Mouse (Mus musculus) liver, postnatal 0 days (tissue): ENCODE data around the gene Ttc23. TPM values are rescaled to one million over a fixed set of nuclear protein-coding genes. Genes with fewer than 3 reads are reported as not detected.
A peak's percentile ranks its signal among the peaks of the same experiment; 100 is the strongest.

Experiments used
- ATAC-seq: fragments of 200-750 bp; cut with Nextera tagmentation; 2 replicates; pipeline ENCODE4 v1.8.0; 2017; ENCODE audit warnings: mild to moderate bottlenecking, moderate library complexity
- DNase-seq: peaks from one replicate; pipeline ENCODE4 v3.0.0-alpha.2; 2016
- H3K27ac ChIP-seq: fragments of 300-500 bp; sonication (generic); 2 replicates; pipeline ENCODE4 v1.5.1; 2014; ENCODE audit warnings: antibody characterized with exemption, moderate library complexity, mild to moderate bottlenecking, low read depth
- H3K27me3 ChIP-seq: fragments of 300-500 bp; sonication (generic); 2 replicates; pipeline ENCODE4 v1.6.1; 2014; ENCODE audit warnings: low read length, control low read depth, mixed read lengths; ENCODE audit not compliant: insufficient read depth
- H3K36me3 ChIP-seq: fragments of 300-500 bp; sonication (generic); replicated peaks from 2 replicates; pipeline ENCODE4 v1.6.1; 2014; ENCODE audit warnings: mild to moderate bottlenecking, control low read depth, low read length, moderate library complexity, mixed read lengths; ENCODE audit not compliant: insufficient read depth
- H3K4me1 ChIP-seq: fragments of 300-500 bp; sonication (generic); 2 replicates; pipeline ENCODE4 v1.6.1; 2014; ENCODE audit warnings: antibody characterized with exemption, mild to moderate bottlenecking, control low read depth; ENCODE audit not compliant: insufficient read depth
- H3K4me2 ChIP-seq: fragments of 300-500 bp; sonication (generic); 2 replicates; pipeline ENCODE4 v1.6.1; 2014; ENCODE audit warnings: low read depth, mild to moderate bottlenecking, low read length, moderate library complexity, mixed read lengths
- H3K4me3 ChIP-seq: fragments of 300-500 bp; sonication (generic); 2 replicates; pipeline ENCODE4 v1.5.1; 2014; ENCODE audit warnings: low read depth, low read length
- H3K9ac ChIP-seq: fragments of 300-500 bp; sonication (generic); replicated peaks from 2 replicates; pipeline ENCODE4 v1.6.1; 2014; ENCODE audit warnings: mild to moderate bottlenecking, moderate library complexity
- H3K9me3 ChIP-seq: fragments of 300-500 bp; sonication (generic); 2 replicates; pipeline ENCODE4 v1.6.1; 2016; ENCODE audit warnings: mild to moderate bottlenecking, control low read depth, low read length, mixed read lengths
- CTCF ChIP-seq: sonication (generic); IDR thresholded peaks from 2 replicates; pipeline ENCODE4 v1.5.1; 2016; ENCODE audit warnings: antibody characterized with exemption, low read depth
- EP300 ChIP-seq: IDR thresholded peaks from 2 replicates; pipeline ENCODE4 v1.6.1; 2016; ENCODE audit warnings: antibody characterized with exemption, low read depth, mild to moderate bottlenecking
- WGBS: fragments of 180-500 bp; shearing (Covaris S2); extraction: QIAGEN DNeasy Blood & Tissue Kit; methylation state at CpG from one replicate; pipeline ENCODE4 v1.1.7; 2014; ENCODE audit not compliant: insufficient replicate concordance; 5-methylcytosine and 5-hydroxymethylcytosine counted together
- polyA plus RNA-seq: library from polyadenylated mRNA; unstranded; fragments of >200 nt; fragmentation: Nextera tagmentation; extraction: Ambion mirVana; gene quantifications from 2 replicates; pipeline ENCODE4 v1.2.1, GENCODE M21; 2015

Ttc23 gene
- polyA plus RNA-seq, 1 experiment from 2014 or later = 8.4 TPM

DNA sequence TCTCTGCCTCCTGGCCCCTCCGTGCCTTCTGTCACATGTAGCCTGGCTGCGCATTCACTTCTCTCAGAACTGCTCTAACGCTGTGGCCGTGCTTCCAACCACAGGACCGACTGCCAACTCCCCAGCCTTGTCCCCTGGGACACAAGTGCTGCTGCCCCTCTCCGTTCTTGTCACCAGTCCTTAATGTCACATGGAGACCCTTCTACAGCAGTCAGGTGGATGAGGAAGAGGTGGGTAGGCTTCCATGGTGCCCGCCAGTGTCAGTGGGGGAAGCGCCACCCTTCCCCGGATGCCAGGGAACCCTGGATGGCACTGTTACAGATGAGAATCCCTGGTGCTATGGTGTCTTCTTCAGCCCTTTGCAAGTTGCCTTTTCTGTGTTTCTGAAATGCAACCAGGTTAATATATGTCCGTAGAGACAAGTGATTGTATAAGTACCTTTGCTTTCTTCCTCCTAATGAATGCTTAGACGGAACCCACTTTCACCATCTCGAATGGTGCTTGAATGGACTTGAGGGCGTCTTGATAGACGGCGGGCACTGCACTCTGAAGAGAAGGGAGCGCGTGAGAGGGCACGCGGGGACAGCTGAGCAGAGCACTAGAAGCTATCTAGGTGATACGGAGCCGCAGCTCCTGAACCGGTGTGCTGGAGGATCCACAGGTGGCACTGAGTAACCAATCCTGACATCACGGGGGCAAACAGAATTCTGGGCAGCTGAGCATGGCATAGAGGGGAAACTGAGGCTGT lies 45.8 kb downstream of the Ttc23 start:
- no peak overlapping the region for H3K4me2 ChIP-seq
- H3K27me3 ChIP-seq = no peaks in the 10 kb centered on the region
- no peak for ATAC-seq
- H3K9ac ChIP-seq = no peak overlapping the region
- no peak for TF ChIP-seq CTCF
- TF ChIP-seq EP300 = no peak
- H3K9me3 ChIP-seq = no peaks in the 10 kb centered on the region
- DNase-seq = no peak
- no peak overlapping the region for H3K27ac ChIP-seq
- H3K4me1 ChIP-seq = no peaks in the 10 kb centered on the region
- H3K4me3 ChIP-seq = no peak overlapping the region
- no peaks in the 10 kb centered on the region for H3K36me3 ChIP-seq
- WGBS = 85% methylated on average over 23 of the region's 23 CpGs

DNA sequence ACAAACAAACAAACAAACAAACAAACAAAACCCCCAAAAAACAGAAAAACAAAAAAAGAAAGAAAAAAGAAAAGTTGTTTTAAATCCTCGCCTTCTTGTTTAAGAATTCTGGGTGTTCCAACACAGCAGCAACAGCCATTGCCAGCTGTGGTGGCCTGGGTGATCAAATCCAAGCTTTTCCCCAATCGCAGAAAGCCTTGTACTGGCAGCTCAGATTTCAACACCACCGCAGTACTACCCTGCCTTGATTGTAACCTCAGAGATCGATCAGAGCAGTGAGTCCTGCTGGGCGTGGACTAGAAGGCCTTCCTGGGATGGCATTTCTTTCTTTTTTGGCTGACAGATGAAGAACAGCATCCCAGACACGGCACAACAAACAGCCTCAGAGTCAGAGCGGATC lies 48.7 kb downstream of the Ttc23 start:
- Histone ChIP-seq H3K4me2 (no peak overlapping the region), H3K4me1 (no peaks in the 10 kb centered on the region), H3K27ac (no peak overlapping the region), H3K4me3 (no peak overlapping the region), H3K9me3 (no peaks in the 10 kb centered on the region), H3K36me3 (no peaks in the 10 kb centered on the region; the same call in 1 of the 2 replicates), H3K27me3 (no peaks in the 10 kb centered on the region), H3K9ac (no peak overlapping the region)
- no peak for DNase-seq
- 65% methylated on average over 7 of the region's 7 CpGs for WGBS
- no peak for ATAC-seq
- TF ChIP-seq CTCF (no peak), EP300 (no peak)

DNA sequence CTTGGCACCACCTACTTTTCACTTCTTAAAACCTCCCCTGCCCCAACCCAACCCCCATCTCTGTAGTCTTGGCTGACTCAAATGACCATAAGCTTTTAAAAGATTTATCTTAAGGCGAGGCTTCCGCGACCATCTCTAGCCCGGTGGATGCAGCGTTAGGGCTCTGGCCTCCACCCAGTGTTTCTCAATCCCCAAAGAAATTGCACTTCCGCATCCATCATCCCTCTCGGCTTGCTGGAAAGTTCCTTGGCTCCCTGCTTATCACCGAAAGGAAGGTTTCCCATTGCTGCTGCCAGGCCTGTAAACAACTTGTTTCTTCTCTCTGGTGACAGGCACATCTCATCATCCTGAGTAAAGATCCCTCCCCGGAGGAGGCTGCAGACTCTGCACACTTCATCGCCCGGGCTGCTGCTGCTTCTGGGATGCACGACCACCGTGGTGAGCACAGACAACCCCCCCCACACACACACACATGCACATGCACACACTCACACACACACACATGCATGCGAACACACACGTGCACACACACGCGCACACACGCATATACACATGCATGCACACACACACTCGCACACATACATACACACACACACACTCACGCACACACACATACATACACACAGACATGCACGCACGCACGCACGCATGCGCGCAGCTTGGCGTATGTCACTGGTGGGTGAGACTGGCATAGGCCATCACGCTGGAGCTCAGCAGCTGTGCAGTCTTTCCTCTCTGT lies 50.9 kb downstream of the Ttc23 start:
- Histone ChIP-seq H3K4me2 (no peak overlapping the region), H3K27me3 (no peaks in the 10 kb centered on the region), H3K9me3 (no peaks in the 10 kb centered on the region), H3K27ac (no peak overlapping the region), H3K36me3 (no peaks in the 10 kb centered on the region; the same call in 1 of the 2 replicates), H3K4me1 (no peaks in the 10 kb centered on the region), H3K4me3 (no peak overlapping the region), H3K9ac (no peak overlapping the region)
- DNase-seq (no peak), ATAC-seq (no peak)
- TF ChIP-seq CTCF (no peak), EP300 (no peak)
- 85% methylated on average over 28 of the region's 28 CpGs for WGBS

DNA sequence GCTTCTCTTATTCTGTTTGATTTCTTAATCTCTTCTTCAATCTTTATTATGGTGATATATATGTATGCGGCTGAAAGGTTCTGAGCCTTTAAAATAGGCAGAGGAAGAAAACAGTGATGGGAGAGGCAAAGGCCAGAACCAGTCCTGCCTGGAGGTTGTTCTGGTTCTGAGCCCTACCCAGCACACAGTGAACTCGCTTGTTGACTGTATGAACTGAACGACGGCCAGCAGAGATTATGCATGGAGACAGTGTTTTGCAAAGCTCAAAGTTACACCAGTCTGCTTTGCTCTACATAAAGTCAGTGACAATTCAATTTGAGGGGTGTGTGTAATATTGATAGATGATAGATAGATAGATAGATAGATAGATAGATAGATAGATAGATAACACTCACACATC lies 52.1 kb downstream of the Ttc23 start:
- TF ChIP-seq EP300 = no peak
- TF ChIP-seq CTCF = no peak
- DNase-seq = no peak
- Histone ChIP-seq H3K36me3 (no peaks in the 10 kb centered on the region; the same call in 1 of the 2 replicates), H3K4me3 (no peak overlapping the region), H3K9me3 (no peaks in the 10 kb centered on the region), H3K4me1 (no peaks in the 10 kb centered on the region), H3K27me3 (no peaks in the 10 kb centered on the region), H3K9ac (no peak overlapping the region), H3K4me2 (no peak overlapping the region), H3K27ac (no peak overlapping the region)
- WGBS = 84% methylated on average over 4 of the region's 4 CpGs
- no peak for ATAC-seq

DNA sequence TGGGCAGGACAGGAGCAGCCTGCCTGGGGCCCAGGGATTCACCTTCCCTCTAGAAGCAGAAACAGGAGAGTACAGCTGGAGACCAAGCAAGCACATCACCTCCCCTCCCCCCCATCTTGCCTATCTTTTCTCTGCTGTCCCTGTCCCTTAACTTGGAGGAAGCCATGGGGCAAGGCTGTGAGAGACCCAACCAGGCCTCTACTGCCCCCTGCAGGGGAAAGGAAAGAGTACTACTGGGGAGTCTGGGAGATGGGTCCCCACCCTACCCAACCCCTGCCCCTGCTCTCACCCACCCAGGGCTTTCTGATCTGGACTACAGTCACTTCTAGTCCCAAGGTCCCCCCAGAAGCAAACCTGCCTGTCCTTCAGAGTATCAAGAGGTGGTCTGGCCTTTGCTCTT lies 53.6 kb downstream of the Ttc23 start:
- Histone ChIP-seq H3K9me3 (no peaks in the 10 kb centered on the region), H3K4me2 (no peak overlapping the region), H3K4me3 (no peak overlapping the region), H3K27ac (no peak overlapping the region), H3K36me3 (no peaks in the 10 kb centered on the region; the same call in 1 of the 2 replicates), H3K4me1 (no peaks in the 10 kb centered on the region), H3K27me3 (no peaks in the 10 kb centered on the region), H3K9ac (no peak overlapping the region)
- ATAC-seq (no peak), DNase-seq (peak; percentile 53)
- TF ChIP-seq EP300 (no peak), CTCF (peak; percentile 63)

DNA sequence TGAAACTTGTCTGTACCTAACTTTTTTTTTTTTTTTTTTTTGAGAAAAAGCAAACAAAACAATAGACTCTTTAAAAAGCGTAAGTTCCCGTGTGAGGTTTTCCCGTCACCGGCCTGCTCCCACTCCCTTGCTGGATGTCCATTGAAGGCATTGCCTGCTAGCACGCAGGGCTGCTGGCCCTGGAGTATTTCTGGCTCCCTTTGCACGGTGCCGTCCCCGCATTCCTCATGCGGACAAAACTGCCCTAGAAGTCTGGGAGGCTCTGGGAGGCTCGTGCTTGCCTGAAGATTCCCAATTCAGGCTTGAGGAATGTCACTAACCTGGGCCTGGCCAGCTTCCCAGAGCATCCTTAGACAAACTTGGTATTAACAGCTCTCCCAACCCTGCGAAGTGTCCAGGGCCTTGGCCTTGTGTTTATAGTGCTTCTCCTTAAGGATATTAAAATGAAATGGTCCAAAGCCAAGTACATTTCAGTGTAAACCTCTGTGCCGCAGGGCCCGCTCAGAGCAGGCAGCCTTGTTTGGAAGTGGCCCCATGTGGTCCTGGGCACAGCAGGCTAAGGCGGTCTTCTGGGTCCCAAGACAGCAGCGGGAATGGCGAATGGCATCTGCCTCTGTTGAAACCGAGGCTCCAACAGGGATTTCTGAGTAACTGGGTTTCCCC lies 54.2 kb downstream of the Ttc23 start:
- ATAC-seq (no peak), DNase-seq (no peak)
- Histone ChIP-seq H3K4me1 (no peaks in the 10 kb centered on the region), H3K27ac (no peak overlapping the region), H3K9ac (no peak overlapping the region), H3K4me2 (no peak overlapping the region), H3K36me3 (no peaks in the 10 kb centered on the region; the same call in 1 of the 2 replicates), H3K27me3 (no peaks in the 10 kb centered on the region), H3K4me3 (no peak overlapping the region), H3K9me3 (no peaks in the 10 kb centered on the region)
- WGBS = 67% methylated on average over 17 of the region's 17 CpGs
- no peak for TF ChIP-seq EP300
- no peak for TF ChIP-seq CTCF
